Mouse (Mus musculus): ENCODE results near the gene 1700017D01Rik. TPM values are rescaled to one million over a fixed set of nuclear protein-coding genes. Genes with fewer than 3 reads are reported as not detected.
A peak's percentile ranks its signal among the peaks of the same experiment; 100 is the strongest.

The 1700017D01Rik gene
- total and polyA plus RNA-seq, 3 experiments: 0.08 TPM; not detected in 2

DNA sequence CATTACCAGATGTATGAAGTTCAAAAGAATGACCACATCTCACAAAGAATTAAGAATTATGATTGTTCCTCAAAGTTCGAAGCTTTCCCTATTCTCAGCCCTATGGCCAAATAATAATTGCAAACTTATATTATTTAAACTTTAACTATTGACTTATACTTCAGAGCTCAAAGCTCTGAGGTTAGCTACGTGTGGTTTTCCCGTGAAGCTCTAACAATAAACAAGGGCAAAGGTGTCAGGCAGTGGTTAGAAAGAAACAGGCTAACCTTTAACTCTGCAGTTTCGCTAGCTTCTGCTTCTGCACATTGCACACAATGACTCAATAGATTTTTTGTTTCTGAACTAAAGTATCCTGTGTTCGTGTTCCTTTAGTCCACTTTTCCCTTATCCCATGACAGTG, 77.8 kb downstream of the 1700017D01Rik start:
- Histone ChIP-seq H3K4me3 (no peak overlapping the region), H3K27ac (no peak overlapping the region), H3K36me3 (ENCODE audit: control insufficient read depth, insufficient read depth, low read length) (peaks cover 3% of the 10 kb centered on the region), H3K27me3 (ENCODE audit: control insufficient read depth, insufficient read depth, low read length) (no peaks in the 10 kb centered on the region), H3K9ac (ENCODE audit: low read depth, low read length) (no peak overlapping the region), H3K79me2 (replicated peaks; ENCODE audit: control insufficient read depth, insufficient read depth, low read length) (no peaks in the 10 kb centered on the region), H3K4me1 (ENCODE audit: control insufficient read depth, insufficient read depth, low read length) (peaks cover 9% of the 10 kb centered on the region)
- no peak for TF ChIP-seq EP300 (IDR thresholded peaks at IDR 0.05; ENCODE audit: insufficient read depth, low read depth, low read length)
- TF ChIP-seq POLR2A (IDR thresholded peaks at IDR 0.05; ENCODE audit: insufficient read depth, low read depth, low read length): no peak
- no peak for TF ChIP-seq CTCF (IDR thresholded peaks at IDR 0.05)
- DNase-seq: no peak
- 73% methylated on average over 5 of the region's 5 CpGs for WGBS
- intact Hi-C loops (cut with DNase I): no loop called here

DNA sequence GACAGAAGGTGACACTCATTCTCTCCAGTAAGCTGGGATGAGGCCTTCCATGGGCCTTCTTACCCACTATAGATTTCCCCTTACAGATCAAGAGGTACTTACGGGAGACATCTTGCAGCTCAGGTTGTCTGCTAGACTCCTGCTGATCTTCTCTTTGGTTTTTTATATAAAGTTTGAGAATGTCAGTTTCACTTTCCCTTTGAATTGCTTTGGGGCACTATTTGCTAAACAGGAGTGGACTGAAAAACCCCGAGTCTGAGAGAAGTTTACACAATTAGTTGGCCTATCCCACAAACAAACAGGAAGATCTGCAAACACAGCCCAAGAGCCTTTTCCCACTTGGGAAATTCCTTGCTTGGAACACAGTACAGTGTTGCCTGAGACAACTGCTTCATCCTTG, 80.4 kb downstream of the 1700017D01Rik start:
- H3K4me3 ChIP-seq: peak overlapping the region; percentile 45

DNA sequence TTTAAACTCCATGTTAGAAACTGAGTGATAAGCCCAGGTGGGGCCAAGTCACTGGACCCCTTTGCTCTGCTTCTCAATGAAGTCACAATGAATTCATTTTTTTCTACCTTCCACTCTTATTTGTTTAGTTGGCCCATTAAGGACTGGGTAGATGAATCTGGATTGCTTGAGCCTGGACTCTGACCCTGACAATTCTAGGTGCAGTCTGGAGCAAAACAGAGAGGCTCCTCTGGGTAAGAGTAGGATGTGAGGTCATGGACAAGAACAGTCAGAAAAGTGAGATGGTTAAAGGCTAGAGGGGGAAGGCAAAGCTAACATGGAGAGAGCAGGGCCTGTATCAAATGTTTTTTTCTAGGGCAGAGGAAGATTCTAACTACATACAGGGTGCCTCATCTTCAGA, 81.2 kb downstream of the 1700017D01Rik start:
- Histone ChIP-seq H3K4me3 (peak overlapping the region; percentile 46), H3K4me1 (ENCODE audit: control insufficient read depth, insufficient read depth, low read length) (peaks cover 18% of the 10 kb centered on the region), H3K36me3 (ENCODE audit: control insufficient read depth, insufficient read depth, low read length) (peaks cover 12% of the 10 kb centered on the region), H3K79me2 (replicated peaks; ENCODE audit: control insufficient read depth, insufficient read depth, low read length) (no peaks in the 10 kb centered on the region), H3K27me3 (ENCODE audit: control insufficient read depth, insufficient read depth, low read length) (no peaks in the 10 kb centered on the region), H3K9ac (ENCODE audit: low read depth, low read length) (peak overlapping the region; percentile 76), H3K27ac (peak overlapping the region; percentile 95)
- intact Hi-C loops (cut with DNase I): loop anchor here (5.0 kb wide), 1 partner anchor 33 kb away; the partner anchor contains the start of gene Ms4a8a
- no peak for TF ChIP-seq POLR2A (IDR thresholded peaks at IDR 0.05; ENCODE audit: insufficient read depth, low read depth, low read length)
- TF ChIP-seq EP300 (IDR thresholded peaks at IDR 0.05; ENCODE audit: insufficient read depth, low read depth, low read length): no peak
- no peak for TF ChIP-seq CTCF (IDR thresholded peaks at IDR 0.05)
- no peak for DNase-seq

More for the DNA sequence above, 80.4 kb downstream of the 1700017D01Rik start:
- intact Hi-C loops (cut with DNase I): no loop called here
- Histone ChIP-seq H3K27me3 (ENCODE audit: control insufficient read depth, insufficient read depth, low read length) (no peaks in the 10 kb centered on the region), H3K4me1 (ENCODE audit: control insufficient read depth, insufficient read depth, low read length) (peaks cover 17% of the 10 kb centered on the region), H3K36me3 (ENCODE audit: control insufficient read depth, insufficient read depth, low read length) (peaks cover 12% of the 10 kb centered on the region), H3K9ac (ENCODE audit: low read depth, low read length) (peak overlapping the region; percentile 76), H3K27ac (peak overlapping the region; percentile 95), H3K79me2 (replicated peaks; ENCODE audit: control insufficient read depth, insufficient read depth, low read length) (no peaks in the 10 kb centered on the region)
- peak in 1 of 2 experiments; percentile 27 for DNase-seq
- 42% methylated on average over 2 of the region's 2 CpGs for WGBS
- TF ChIP-seq CTCF (IDR thresholded peaks at IDR 0.05) (no peak), POLR2A (IDR thresholded peaks at IDR 0.05; ENCODE audit: insufficient read depth, low read depth, low read length) (peak; percentile 35; the same call in 1 of the 2 replicates)

GRCm38 (mm10) chr19:11048503-11048902, 82.2 kb downstream of the 1700017D01Rik start:
- intact Hi-C loops (cut with DNase I): loop anchor here (5.0 kb wide), 1 partner anchor 34 kb away; the partner anchor contains the start of gene Ms4a8a
- peak overlapping the region; percentile 95 for H3K27ac ChIP-seq
- no peaks in the 10 kb centered on the region for H3K79me2 ChIP-seq (replicated peaks; ENCODE audit: control insufficient read depth, insufficient read depth, low read length)

DNA sequence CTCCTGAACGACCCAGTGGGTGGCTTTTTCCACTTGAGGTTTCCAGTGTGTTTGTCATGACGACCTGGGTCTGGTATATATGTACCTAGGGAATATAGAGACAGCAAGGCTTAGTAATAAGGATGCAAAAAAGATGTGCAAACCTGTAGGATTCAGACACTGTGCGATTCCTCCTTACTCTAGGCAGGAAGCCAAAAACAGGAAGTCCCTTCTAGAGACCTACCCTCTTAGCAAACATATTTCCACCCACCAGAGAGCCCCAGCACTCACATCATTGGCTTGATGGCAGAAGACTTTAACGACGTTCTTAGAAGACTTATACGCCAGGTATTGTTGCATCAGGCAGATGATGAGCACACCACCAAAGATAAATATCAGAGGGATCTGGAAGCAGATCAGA, 82.7 kb downstream of the 1700017D01Rik start:
- no peak for DNase-seq
- Histone ChIP-seq H3K79me2 (replicated peaks; ENCODE audit: control insufficient read depth, insufficient read depth, low read length) (no peaks in the 10 kb centered on the region), H3K27me3 (ENCODE audit: control insufficient read depth, insufficient read depth, low read length) (no peaks in the 10 kb centered on the region), H3K4me1 (ENCODE audit: control insufficient read depth, insufficient read depth, low read length) (peaks cover 12% of the 10 kb centered on the region), H3K9ac (ENCODE audit: low read depth, low read length) (peak overlapping the region; percentile 34), H3K27ac (peak overlapping the region; percentile 95), H3K4me3 (peak overlapping the region; percentile 13; the same call in 1 of the 2 replicates), H3K36me3 (ENCODE audit: control insufficient read depth, insufficient read depth, low read length) (peaks cover 12% of the 10 kb centered on the region)
- 57% methylated on average over 6 of the region's 6 CpGs for WGBS
- no peak for TF ChIP-seq EP300 (IDR thresholded peaks at IDR 0.05; ENCODE audit: insufficient read depth, low read depth, low read length)
- no peak for TF ChIP-seq CTCF (IDR thresholded peaks at IDR 0.05)
- TF ChIP-seq POLR2A (IDR thresholded peaks at IDR 0.05; ENCODE audit: insufficient read depth, low read depth, low read length): no peak
- intact Hi-C loops (cut with DNase I): loop anchor here (5.0 kb wide), 1 partner anchor 34 kb away; the partner anchor contains the start of gene Ms4a8a

More at GRCm38 (mm10) chr19:11048503-11048902, 82.2 kb downstream of the 1700017D01Rik start:
- peaks cover 15% of the 10 kb centered on the region for H3K4me1 ChIP-seq (ENCODE audit: control insufficient read depth, insufficient read depth, low read length)
- H3K4me3 ChIP-seq: peak overlapping the region; percentile 20; the same call in 1 of the 2 replicates
- peaks cover 12% of the 10 kb centered on the region for H3K36me3 ChIP-seq (ENCODE audit: control insufficient read depth, insufficient read depth, low read length)
- peak; percentile 31 to 41 for DNase-seq
- peak overlapping the region; percentile 49 for H3K9ac ChIP-seq (ENCODE audit: low read depth, low read length)
- H3K27me3 ChIP-seq (ENCODE audit: control insufficient read depth, insufficient read depth, low read length): no peaks in the 10 kb centered on the region
- 53% methylated on average over 1 of the region's 1 CpGs for WGBS
- TF ChIP-seq POLR2A (IDR thresholded peaks at IDR 0.05; ENCODE audit: insufficient read depth, low read depth, low read length): peak; percentile 75; the same call in 1 of the 2 replicates
- TF ChIP-seq EP300 (IDR thresholded peaks at IDR 0.05; ENCODE audit: insufficient read depth, low read depth, low read length): no peak
- TF ChIP-seq CTCF (IDR thresholded peaks at IDR 0.05): no peak

Other genes with a start within 250 kb of the 1700017D01Rik start
- gene Tmem109, start 248.9 kb downstream of the 1700017D01Rik start, total RNA-seq (2021): 100 to 1,000 TPM; 101 to 109 TPM
- 160 and 196 TPM in 2 replicates for gene Tmem109, start 248.9 kb downstream of the 1700017D01Rik start, polyA plus RNA-seq (2012; rRNA removed)
- 100 to 1,000 TPM; 216 to 243 TPM for gene Prpf19, start 235.6 kb downstream of the 1700017D01Rik start, total RNA-seq (2021)
- 432 and 512 TPM in 2 replicates for gene Prpf19, start 235.6 kb downstream of the 1700017D01Rik start, polyA plus RNA-seq (2012; rRNA removed)
- gene Zp1, start 210.2 kb downstream of the 1700017D01Rik start, total RNA-seq (2021): not detected
- not detected in 2 replicates for gene Zp1, start 210.2 kb downstream of the 1700017D01Rik start, polyA plus RNA-seq (2012; rRNA removed)
- gene Ptgdr2, start 193.7 kb downstream of the 1700017D01Rik start, total RNA-seq (2021): not detected
- 0.09 and 0.10 TPM in 2 replicates for gene Ptgdr2, start 193.7 kb downstream of the 1700017D01Rik start, polyA plus RNA-seq (2012; rRNA removed)
- gene Ccdc86, start 181.6 kb downstream of the 1700017D01Rik start, total RNA-seq (2021): 1 to 10 TPM; 6.9 to 7.1 TPM
- 3.0 and 3.1 TPM in 2 replicates for gene Ccdc86, start 181.6 kb downstream of the 1700017D01Rik start, polyA plus RNA-seq (2012; rRNA removed)
- gene Ms4a10, start 156.2 kb downstream of the 1700017D01Rik start, total RNA-seq (2021): not detected
- gene Ms4a10, start 156.2 kb downstream of the 1700017D01Rik start, polyA plus RNA-seq (2012; rRNA removed): not detected in 2 replicates
- gene Ms4a15, start 137.6 kb downstream of the 1700017D01Rik start, total RNA-seq (2021): not detected
- not detected in 2 replicates for gene Ms4a15, start 137.6 kb downstream of the 1700017D01Rik start, polyA plus RNA-seq (2012; rRNA removed)
- gene Ms4a18, start 112.8 kb downstream of the 1700017D01Rik start, total RNA-seq (2021): not detected
- not detected in 2 replicates for gene Ms4a18, start 112.8 kb downstream of the 1700017D01Rik start, polyA plus RNA-seq (2012; rRNA removed)
- gene Ms4a8a, start 49.8 kb downstream of the 1700017D01Rik start, total RNA-seq (2021): 1 to 10 TPM; 2.2 to 2.4 TPM
- 1.1 and 1.7 TPM in 2 replicates for gene Ms4a8a, start 49.8 kb downstream of the 1700017D01Rik start, polyA plus RNA-seq (2012; rRNA removed)
- gene 1700025F22Rik, start 34.4 kb upstream of the 1700017D01Rik start, total RNA-seq (2021): not detected
- gene 1700025F22Rik, start 34.4 kb upstream of the 1700017D01Rik start, polyA plus RNA-seq (2012; rRNA removed): not detected in 2 replicates
- not detected for gene Ms4a13, start 65.9 kb upstream of the 1700017D01Rik start, total RNA-seq (2021)
- gene Ms4a13, start 65.9 kb upstream of the 1700017D01Rik start, polyA plus RNA-seq (2012; rRNA removed): not detected in 2 replicates
- gene Ms4a12, start 101.6 kb upstream of the 1700017D01Rik start, total RNA-seq (2021): not detected
- not detected in 2 replicates for gene Ms4a12, start 101.6 kb upstream of the 1700017D01Rik start, polyA plus RNA-seq (2012; rRNA removed)
- gene Ms4a1, start 135.4 kb upstream of the 1700017D01Rik start, total RNA-seq (2021): under 1 TPM; 0.47 to 0.73 TPM
- gene Ms4a1, start 135.4 kb upstream of the 1700017D01Rik start, polyA plus RNA-seq (2012; rRNA removed): 0.50 and 1.1 TPM in 2 replicates
- not detected for gene Ms4a5, start 153.0 kb upstream of the 1700017D01Rik start, total RNA-seq (2021)
- not detected in 2 replicates for gene Ms4a5, start 153.0 kb upstream of the 1700017D01Rik start, polyA plus RNA-seq (2012; rRNA removed)
- gene Ms4a14, start 183.6 kb upstream of the 1700017D01Rik start, total RNA-seq (2021): not detected
- 0.25 and 0.32 TPM in 2 replicates for gene Ms4a14, start 183.6 kb upstream of the 1700017D01Rik start, polyA plus RNA-seq (2012; rRNA removed)
- 1 to 10 TPM in 1 of 2 experiments, under 1 TPM in 1; 0.76 to 1.0 TPM for gene Ms4a7, start 205.3 kb upstream of the 1700017D01Rik start, total RNA-seq (2021)
- 2.1 and 2.2 TPM in 2 replicates for gene Ms4a7, start 205.3 kb upstream of the 1700017D01Rik start, polyA plus RNA-seq (2012; rRNA removed)
- 1 to 10 TPM; 5.7 to 8.0 TPM for gene Ms4a4a, start 244.6 kb upstream of the 1700017D01Rik start, total RNA-seq (2021)
- 0.35 and 1.5 TPM in 2 replicates for gene Ms4a4a, start 244.6 kb upstream of the 1700017D01Rik start, polyA plus RNA-seq (2012; rRNA removed)